Mouse (Mus musculus) left cerebral cortex, adult 18-20 months (tissue): ENCODE data around the gene C87436. TPM values are rescaled to one million over a fixed set of nuclear protein-coding genes. Genes with fewer than 3 reads are reported as not detected.
A peak's percentile ranks its signal among the peaks of the same experiment; 100 is the strongest.

Experiments
- DNase-seq, 2 experiments: peaks; one replicate each; pipeline ENCODE4 v3.0.0; 2021 to 2022; ENCODE audit warnings: low spot score in 2 of 2, mixed read lengths in 1 of 2
- long read RNA-seq, 2 experiments: library from polyadenylated mRNA; stranded (forward); transcript quantifications; one replicate each; pipeline ENCODE4 v2.0.0; 2021
- total RNA-seq, 2 experiments: library from RNA; stranded (reverse); gene quantifications; 2 replicates each; pipeline ENCODE4 v1.2.3; 2021

Gene C87436
- total RNA-seq: 10 to 100 TPM; 21.6 to 22.8 TPM
- long read RNA-seq, experiment 1, transcript C87436-201 (10 exons, 2,534 nt): major isoform, 9 of 33 reads
- long read RNA-seq, experiment 1, partial matches to known transcripts: 10 of 33 reads
- long read RNA-seq, experiment 1, other reads (novel, unspliced or antisense): 13 of 33 reads
- long read RNA-seq, experiment 2, transcript C87436-201 (10 exons, 2,534 nt): major isoform, 6 of 35 reads
- long read RNA-seq, experiment 2, partial matches to known transcripts: 3 of 35 reads
- long read RNA-seq, experiment 2, other reads (novel, unspliced or antisense): 22 of 35 reads

- peak; percentile 96 to 97 for DNase-seq
These were observed at the start of gene C87436 for GRCm38 (mm10) chr6:86438272-86439118. TSS of gene C87436 (plus strand) at chr6:86438374.

- DNase-seq: no peak
These were observed 49.7 kb upstream of the C87436 start for GRCm38 (mm10) chr6:86388461-86388860.

GRCm38 (mm10) chr6:86391326-86391725 is 46.8 kb upstream of the C87436 start:
- no peak for DNase-seq

- no peak for DNase-seq
These were observed 45.0 kb upstream of the C87436 start for GRCm38 (mm10) chr6:86393187-86393586.

- no peak for DNase-seq
These were observed 44.0 kb upstream of the C87436 start for GRCm38 (mm10) chr6:86394078-86394720.

GRCm38 (mm10) chr6:86395021-86395420 is 43.2 kb upstream of the C87436 start:
- no peak for DNase-seq

- no peak for DNase-seq
These were observed 42.2 kb upstream of the C87436 start for GRCm38 (mm10) chr6:86395969-86396368.

GRCm38 (mm10) chr6:86396581-86397256 is 41.5 kb upstream of the C87436 start, which contains the start of gene Pcyox1:
TSS of gene Pcyox1 (minus strand) at chr6:86397154.
- DNase-seq: peak; percentile 81 to 86

- no peak for DNase-seq
These were observed 40.8 kb upstream of the C87436 start for GRCm38 (mm10) chr6:86397257-86397980.

GRCm38 (mm10) chr6:86398986-86399385 is 39.2 kb upstream of the C87436 start:
- DNase-seq: no peak

GRCm38 (mm10) chr6:86399995-86400394 is 38.2 kb upstream of the C87436 start:
- no peak for DNase-seq

GRCm38 (mm10) chr6:86400972-86401371 is 37.2 kb upstream of the C87436 start:
- peak; percentile 41 to 42 for DNase-seq

GRCm38 (mm10) chr6:86402681-86403607 is 35.2 kb upstream of the C87436 start:
- no peak for DNase-seq

GRCm38 (mm10) chr6:86403728-86404099 is 34.5 kb upstream of the C87436 start:
- peak; percentile 90 to 94 for DNase-seq

GRCm38 (mm10) chr6:86404100-86404861 is 33.9 kb upstream of the C87436 start, which contains the start of gene Tia1:
TSS of gene Tia1 (plus strand) at chr6:86404219.
- peak; percentile 96 to 97 for DNase-seq

GRCm38 (mm10) chr6:86404996-86405395 is 33.2 kb upstream of the C87436 start:
- no peak for DNase-seq

GRCm38 (mm10) chr6:86406306-86406705 is 31.9 kb upstream of the C87436 start:
- no peak for DNase-seq

GRCm38 (mm10) chr6:86418711-86419110 is 19.5 kb upstream of the C87436 start:
- DNase-seq: no peak

GRCm38 (mm10) chr6:86419239-86419638 is 18.9 kb upstream of the C87436 start:
- no peak for DNase-seq
